Mouse (Mus musculus) midbrain, embryonic 12.5 days (tissue): ENCODE measurements around the gene Nono. TPM values are rescaled to one million over a fixed set of nuclear protein-coding genes. Genes with fewer than 3 reads are reported as not detected.
"Not testable (repeated sequence)": the region's sequence is repeated elsewhere in the genome, so short reads cannot be mapped to it uniquely, and the experiment has no call there.

Source experiments
- ATAC-seq: fragments of 200-750 bp; cut with Nextera tagmentation; 2 replicates; pipeline ENCODE4 v1.8.0; 2017; ENCODE audit warnings: low read depth, moderate TSS enrichment, moderate library complexity; ENCODE audit not compliant: low FRiP score
- H3K27ac ChIP-seq: fragments of 300-500 bp; sonication (generic); replicated peaks from 2 replicates; pipeline ENCODE4 v1.5.1; 2016; ENCODE audit warnings: mild to moderate bottlenecking
- H3K27me3 ChIP-seq: fragments of 300-500 bp; sonication (generic); 2 replicates; pipeline ENCODE4 v1.6.1; 2016; ENCODE audit warnings: mild to moderate bottlenecking
- H3K36me3 ChIP-seq: fragments of 300-500 bp; sonication (generic); 2 replicates; pipeline ENCODE4 v1.6.1; 2016
- H3K4me1 ChIP-seq: fragments of 300-500 bp; sonication (generic); 2 replicates; pipeline ENCODE4 v1.6.1; 2016
- H3K4me2 ChIP-seq: fragments of 300-500 bp; sonication (generic); replicated peaks from 2 replicates; pipeline ENCODE4 v1.6.1; 2016; ENCODE audit warnings: mild to moderate bottlenecking, moderate library complexity
- H3K4me3 ChIP-seq: fragments of 300-500 bp; sonication (generic); 2 replicates; pipeline ENCODE4 v1.5.1; 2016; ENCODE audit warnings: mild to moderate bottlenecking
- H3K9ac ChIP-seq: fragments of 300-500 bp; sonication (generic); replicated peaks from 2 replicates; pipeline ENCODE4 v1.6.1; 2016; ENCODE audit warnings: mild to moderate bottlenecking, moderate library complexity
- H3K9me3 ChIP-seq: fragments of 300-500 bp; sonication (generic); 2 replicates; pipeline ENCODE4 v1.6.1; 2016; ENCODE audit warnings: mild to moderate bottlenecking
- WGBS: fragments of 180-500 bp; shearing (Covaris S2); methylation state at CpG from one replicate; pipeline ENCODE4 v1.1.7; 2016; 5-methylcytosine and 5-hydroxymethylcytosine counted together
- polyA plus RNA-seq: library from polyadenylated mRNA; unstranded; fragments of >200 nt; fragmentation: Nextera tagmentation; extraction: Ambion mirVana; gene quantifications from 2 replicates; pipeline ENCODE4 v1.2.1, GENCODE M21; 2016

Nono gene
- polyA plus RNA-seq, 1 experiment from 2014 or later, result 572 TPM

GRCm38 (mm10) chrX:101420700-101421095 is 8.4 kb upstream of the Nono start, which contains the start of gene Zmym3:
TSS of gene Zmym3 (minus strand) at chrX:101420849.
- no peak for ATAC-seq
- Histone ChIP-seq H3K9ac (peak within 1 kb of the TSS; percentile 68), H3K4me1 (peaks cover 11% of the 10 kb centered on the region), H3K27me3 (peaks cover 3% of the 10 kb centered on the region; the same call in 1 of the 2 replicates), H3K27ac (peak within 1 kb of the TSS; percentile 35), H3K36me3 (no peaks in the 10 kb centered on the region), H3K4me3 (peak within 1 kb of the TSS; percentile 57), H3K9me3 (no peaks in the 10 kb centered on the region), H3K4me2 (peak within 1 kb of the TSS; percentile 58)
- 41% methylated on average over 4 of the region's 4 CpGs for WGBS

- no peak overlapping the region for H3K4me3 ChIP-seq
- WGBS, result 83% methylated on average over 2 of the region's 2 CpGs
- no peaks in the 10 kb centered on the region; the same call in 1 of the 2 replicates for H3K27me3 ChIP-seq
- H3K9ac ChIP-seq, result no peak overlapping the region
- no peaks in the 10 kb centered on the region for H3K9me3 ChIP-seq
- no peak overlapping the region for H3K27ac ChIP-seq
- H3K36me3 ChIP-seq, result no peaks in the 10 kb centered on the region
- H3K4me2 ChIP-seq, result no peak overlapping the region
- peaks cover 4% of the 10 kb centered on the region for H3K4me1 ChIP-seq
- ATAC-seq, result no peak
Observed at GRCm38 (mm10) chrX:101423462-101423861, 5.7 kb upstream of the Nono start.

GRCm38 (mm10) chrX:101427774-101428173 is 1.3 kb upstream of the Nono start:
- no peaks in the 10 kb centered on the region for H3K9me3 ChIP-seq

GRCm38 (mm10) chrX:101428785-101429141 is 355 bp upstream of the Nono start:
- Histone ChIP-seq H3K27ac (peak overlapping the region; percentile 93), H3K4me1 (0 out of 2 replicates have a peak, but pooled peaks cover 7% of the 10 kb centered on the region), H3K27me3 (no peaks in the 10 kb centered on the region), H3K4me3 (peak overlapping the region; percentile 29), H3K9ac (no peak overlapping the region; the same call in 1 of the 2 replicates), H3K36me3 (no peaks in the 10 kb centered on the region), H3K4me2 (peak overlapping the region; percentile 46), H3K9me3 (no peaks in the 10 kb centered on the region)
- WGBS, result 20% methylated on average over 7 of the region's 7 CpGs
- 0 out of 2 replicates have a peak, but pooled peaks have one; percentile 0 for ATAC-seq

More at GRCm38 (mm10) chrX:101427774-101428173, 1.3 kb upstream of the Nono start:
- H3K4me3 ChIP-seq, result no peak overlapping the region
- no peak for ATAC-seq
- H3K4me1 ChIP-seq, result 0 out of 2 replicates have a peak, but pooled peaks cover 7% of the 10 kb centered on the region
- no peak overlapping the region for H3K4me2 ChIP-seq
- no peak overlapping the region for H3K27ac ChIP-seq
- whole genome bisulfite sequencing, result 3% methylated on average over 1 of the region's 1 CpGs
- no peak overlapping the region for H3K9ac ChIP-seq
- no peaks in the 10 kb centered on the region; the same call in 1 of the 2 replicates for H3K27me3 ChIP-seq
- no peaks in the 10 kb centered on the region for H3K36me3 ChIP-seq

- Histone ChIP-seq H3K27ac (peak overlapping the region; percentile 93), H3K4me3 (peak overlapping the region; percentile 67), H3K4me1 (0 out of 2 replicates have a peak, but pooled peaks cover 7% of the 10 kb centered on the region), H3K4me2 (peak overlapping the region; percentile 50), H3K9me3 (no peaks in the 10 kb centered on the region), H3K27me3 (no peaks in the 10 kb centered on the region), H3K36me3 (no peaks in the 10 kb centered on the region), H3K9ac (peak overlapping the region; percentile 74)
- peak; percentile 55; the same call in 1 of the 2 replicates for ATAC-seq
- WGBS, result 23% methylated on average over 14 of the region's 14 CpGs
Observed at GRCm38 (mm10) chrX:101429976-101430375, 858 bp downstream of the Nono start.

- H3K36me3 ChIP-seq, result peaks cover 77% of the 10 kb centered on the region
- no peak within 1 kb of the TSS for H3K4me3 ChIP-seq
- no peaks in the 10 kb centered on the region for H3K4me1 ChIP-seq
- no peaks in the 10 kb centered on the region for H3K9me3 ChIP-seq
- WGBS, result 72% methylated on average over 4 of the region's 4 CpGs
- no peak within 1 kb of the TSS for H3K9ac ChIP-seq
- H3K27ac ChIP-seq, result no peak within 1 kb of the TSS
- no peak within 1 kb of the TSS for H3K4me2 ChIP-seq
- no peak for ATAC-seq
- H3K27me3 ChIP-seq, result peaks cover 3% of the 10 kb centered on the region; the same call in 1 of the 2 replicates
Observed at GRCm38 (mm10) chrX:101448886-101449475, 19.9 kb downstream of the Nono start, which contains the start of gene Itgb1bp2. TSS of gene Itgb1bp2 (plus strand) at chrX:101449088.

GRCm38 (mm10) chrX:101451147-101451546 is 22.0 kb downstream of the Nono start:
- Histone ChIP-seq H3K4me2 (no peak overlapping the region), H3K4me1 (no peaks in the 10 kb centered on the region), H3K9ac (no peak overlapping the region), H3K9me3 (no peaks in the 10 kb centered on the region), H3K36me3 (peaks cover 56% of the 10 kb centered on the region), H3K27me3 (peaks cover 3% of the 10 kb centered on the region; the same call in 1 of the 2 replicates), H3K4me3 (no peak overlapping the region), H3K27ac (no peak overlapping the region)
- no peak for ATAC-seq
- WGBS, result 88% methylated on average over 1 of the region's 1 CpGs

GRCm38 (mm10) chrX:101451591-101451990 is 22.5 kb downstream of the Nono start:
- Histone ChIP-seq H3K4me1 (no peaks in the 10 kb centered on the region), H3K27ac (no peak overlapping the region), H3K27me3 (peaks cover 3% of the 10 kb centered on the region; the same call in 1 of the 2 replicates), H3K4me2 (no peak overlapping the region), H3K9ac (no peak overlapping the region), H3K36me3 (peaks cover 53% of the 10 kb centered on the region), H3K9me3 (no peaks in the 10 kb centered on the region), H3K4me3 (no peak overlapping the region)
- WGBS, result 90% methylated on average over 3 of the region's 3 CpGs
- no peak for ATAC-seq

- no peak overlapping the region for H3K9ac ChIP-seq
- no peak for ATAC-seq
- no peak overlapping the region for H3K27ac ChIP-seq
- WGBS, result 91% methylated on average over 4 of the region's 4 CpGs
- peaks cover 18% of the 10 kb centered on the region for H3K36me3 ChIP-seq
- no peak overlapping the region for H3K4me3 ChIP-seq
- H3K27me3 ChIP-seq, result no peaks in the 10 kb centered on the region
- no peak overlapping the region for H3K4me2 ChIP-seq
- no peaks in the 10 kb centered on the region for H3K4me1 ChIP-seq
- no peaks in the 10 kb centered on the region for H3K9me3 ChIP-seq
Observed at GRCm38 (mm10) chrX:101472202-101472601, 43.1 kb downstream of the Nono start.

GRCm38 (mm10) chrX:101481604-101482350 is 52.7 kb downstream of the Nono start:
- no peak overlapping the region for H3K4me2 ChIP-seq
- H3K27ac ChIP-seq, result no peak overlapping the region
- no peaks in the 10 kb centered on the region for H3K27me3 ChIP-seq
- WGBS, result 75% methylated on average over 6 of the region's 6 CpGs
- H3K9ac ChIP-seq, result no peak overlapping the region
- H3K4me1 ChIP-seq, result no peaks in the 10 kb centered on the region
- H3K9me3 ChIP-seq, result no peaks in the 10 kb centered on the region
- no peak overlapping the region for H3K4me3 ChIP-seq
- ATAC-seq, result no peak
- peaks cover 5% of the 10 kb centered on the region; the same call in 1 of the 2 replicates for H3K36me3 ChIP-seq

GRCm38 (mm10) chrX:101486487-101487152 is 57.5 kb downstream of the Nono start:
- WGBS, result 33% methylated on average over 11 of the region's 12 CpGs
- not testable (repeated sequence) for H3K4me2 ChIP-seq, H3K36me3 ChIP-seq, H3K9me3 ChIP-seq, H3K4me1 ChIP-seq, H3K9ac ChIP-seq, ATAC-seq, H3K27me3 ChIP-seq, H3K4me3 ChIP-seq, H3K27ac ChIP-seq
